Mouse (Mus musculus): ENCODE measurements at regions not wholly inside any gene's neighbourhood (a gene's known extent, or its start where the extent isn't known, plus 50 kb on each side); places are given as distances from the start of the nearest gene placed in this dataset.

GRCm38 (mm10) chr10:43634371-43635080 lies 56.4 kb downstream of the Cd24a start:
- H3K27me3 ChIP-seq = no peaks in the 10 kb centered on the region
- no peak overlapping the region for H3K4me3 ChIP-seq (replicated peaks)
- H3K9me3 ChIP-seq (replicated peaks) = no peaks in the 10 kb centered on the region
- no peak overlapping the region for H3K4me2 ChIP-seq
- no peaks in the 10 kb centered on the region for H3K36me3 ChIP-seq
- ATAC-seq (replicated peaks; ENCODE audit: low FRiP score) = peak; percentile 83
- peaks cover 12% of the 10 kb centered on the region for H3K4me1 ChIP-seq
- H3K27ac ChIP-seq = peak overlapping the region; percentile 82
- H3K9ac ChIP-seq = no peak overlapping the region
- WGBS = 42% methylated on average over 10 of the region's 10 CpGs

- Histone ChIP-seq H3K4me1 (no peaks in the 10 kb centered on the region), H3K36me3 (no peaks in the 10 kb centered on the region), H3K4me2 (no peak overlapping the region), H3K9me3 (replicated peaks) (no peaks in the 10 kb centered on the region), H3K27me3 (no peaks in the 10 kb centered on the region), H3K4me3 (replicated peaks) (no peak overlapping the region), H3K9ac (no peak overlapping the region), H3K27ac (no peak overlapping the region)
- WGBS = 79% methylated on average over 14 of the region's 14 CpGs
- no peak for ATAC-seq (replicated peaks; ENCODE audit: low FRiP score)
Measured at GRCm38 (mm10) chr10:43641169-43641945, 63.3 kb downstream of the Cd24a start.

GRCm38 (mm10) chr10:43646326-43646725 lies 68.2 kb downstream of the Cd24a start:
- Histone ChIP-seq H3K4me1 (no peaks in the 10 kb centered on the region), H3K36me3 (no peaks in the 10 kb centered on the region), H3K27me3 (no peaks in the 10 kb centered on the region), H3K4me2 (no peak overlapping the region), H3K9me3 (replicated peaks) (no peaks in the 10 kb centered on the region), H3K27ac (no peak overlapping the region), H3K9ac (no peak overlapping the region), H3K4me3 (replicated peaks) (no peak overlapping the region)
- no peak; the same call in 1 of the 2 replicates for ATAC-seq (replicated peaks; ENCODE audit: low FRiP score)
- WGBS = 72% methylated on average over 4 of the region's 4 CpGs

- H3K4me3 ChIP-seq (replicated peaks) = no peak overlapping the region
- WGBS = 90% methylated on average over 6 of the region's 6 CpGs
- no peaks in the 10 kb centered on the region for H3K36me3 ChIP-seq
- H3K4me1 ChIP-seq = 0 out of 2 replicates have a peak, but pooled peaks cover 3% of the 10 kb centered on the region
- ATAC-seq (replicated peaks; ENCODE audit: low FRiP score) = no peak
- H3K9ac ChIP-seq = no peak overlapping the region
- H3K9me3 ChIP-seq (replicated peaks) = no peaks in the 10 kb centered on the region
- no peaks in the 10 kb centered on the region for H3K27me3 ChIP-seq
- H3K4me2 ChIP-seq = no peak overlapping the region
- no peak overlapping the region for H3K27ac ChIP-seq
Measured at GRCm38 (mm10) chr10:43646965-43647364, 68.9 kb downstream of the Cd24a start.

- Histone ChIP-seq H3K4me1 (0 out of 2 replicates have a peak, but pooled peaks cover 3% of the 10 kb centered on the region), H3K27me3 (no peaks in the 10 kb centered on the region), H3K9ac (no peak overlapping the region), H3K9me3 (replicated peaks) (no peaks in the 10 kb centered on the region), H3K4me3 (replicated peaks) (no peak overlapping the region), H3K36me3 (no peaks in the 10 kb centered on the region), H3K4me2 (no peak overlapping the region), H3K27ac (no peak overlapping the region)
- ATAC-seq (replicated peaks; ENCODE audit: low FRiP score) = no peak
- 54% methylated on average over 5 of the region's 5 CpGs for WGBS
Measured at GRCm38 (mm10) chr10:43648186-43648585, 70.1 kb downstream of the Cd24a start.

GRCm38 (mm10) chr10:43648815-43649447 lies 70.8 kb downstream of the Cd24a start:
- WGBS = 76% methylated on average over 6 of the region's 6 CpGs
- Histone ChIP-seq H3K27me3 (no peaks in the 10 kb centered on the region), H3K4me1 (0 out of 2 replicates have a peak, but pooled peaks cover 3% of the 10 kb centered on the region), H3K9me3 (replicated peaks) (no peaks in the 10 kb centered on the region), H3K36me3 (no peaks in the 10 kb centered on the region), H3K4me3 (replicated peaks) (no peak overlapping the region), H3K27ac (no peak overlapping the region), H3K9ac (no peak overlapping the region), H3K4me2 (no peak overlapping the region)
- ATAC-seq (replicated peaks; ENCODE audit: low FRiP score) = no peak

GRCm38 (mm10) chr10:43650449-43650848 lies 72.4 kb downstream of the Cd24a start:
- ATAC-seq (replicated peaks; ENCODE audit: low FRiP score) = no peak
- WGBS = 81% methylated on average over 1 of the region's 1 CpGs
- Histone ChIP-seq H3K4me3 (replicated peaks) (no peak overlapping the region), H3K36me3 (no peaks in the 10 kb centered on the region), H3K4me2 (no peak overlapping the region), H3K27me3 (no peaks in the 10 kb centered on the region), H3K4me1 (peaks cover 14% of the 10 kb centered on the region), H3K9me3 (replicated peaks) (no peaks in the 10 kb centered on the region), H3K27ac (no peak overlapping the region), H3K9ac (no peak overlapping the region)

- no peak overlapping the region for H3K4me2 ChIP-seq
- H3K27me3 ChIP-seq = no peaks in the 10 kb centered on the region
- WGBS = 74% methylated on average over 5 of the region's 5 CpGs
- no peaks in the 10 kb centered on the region for H3K36me3 ChIP-seq
- peaks cover 18% of the 10 kb centered on the region for H3K4me1 ChIP-seq
- no peak for ATAC-seq (replicated peaks; ENCODE audit: low FRiP score)
- H3K27ac ChIP-seq = no peak overlapping the region
- H3K4me3 ChIP-seq (replicated peaks) = no peak overlapping the region
- H3K9me3 ChIP-seq (replicated peaks) = no peaks in the 10 kb centered on the region
- H3K9ac ChIP-seq = no peak overlapping the region
Measured at GRCm38 (mm10) chr10:43651505-43651904, 73.4 kb downstream of the Cd24a start.

- H3K4me2 ChIP-seq = no peak overlapping the region
- no peak overlapping the region for H3K9ac ChIP-seq
- 65% methylated on average over 13 of the region's 13 CpGs for WGBS
- no peak overlapping the region for H3K27ac ChIP-seq
- H3K4me1 ChIP-seq = peaks cover 18% of the 10 kb centered on the region
- no peaks in the 10 kb centered on the region for H3K9me3 ChIP-seq (replicated peaks)
- no peak for ATAC-seq (replicated peaks; ENCODE audit: low FRiP score)
- no peaks in the 10 kb centered on the region for H3K36me3 ChIP-seq
- H3K27me3 ChIP-seq = no peaks in the 10 kb centered on the region
- H3K4me3 ChIP-seq (replicated peaks) = no peak overlapping the region
Measured at GRCm38 (mm10) chr10:43651915-43652314, 73.8 kb downstream of the Cd24a start.

- Histone ChIP-seq H3K4me1 (peaks cover 18% of the 10 kb centered on the region), H3K27me3 (no peaks in the 10 kb centered on the region), H3K4me3 (replicated peaks) (no peak overlapping the region), H3K9me3 (replicated peaks) (no peaks in the 10 kb centered on the region), H3K27ac (peak overlapping the region; percentile 78), H3K4me2 (no peak overlapping the region), H3K9ac (no peak overlapping the region), H3K36me3 (no peaks in the 10 kb centered on the region)
- ATAC-seq (replicated peaks; ENCODE audit: low FRiP score) = 0 out of 2 replicates have a peak, but pooled peaks have one; percentile 27
- 37% methylated on average over 8 of the region's 8 CpGs for WGBS
Measured at GRCm38 (mm10) chr10:43655082-43655671, 77.1 kb downstream of the Cd24a start.

GRCm38 (mm10) chr10:43655680-43656079 lies 77.6 kb downstream of the Cd24a start:
- Histone ChIP-seq H3K27me3 (no peaks in the 10 kb centered on the region), H3K27ac (peak overlapping the region; percentile 78), H3K9me3 (replicated peaks) (no peaks in the 10 kb centered on the region), H3K4me2 (no peak overlapping the region), H3K36me3 (no peaks in the 10 kb centered on the region), H3K4me1 (peaks cover 18% of the 10 kb centered on the region), H3K9ac (no peak overlapping the region), H3K4me3 (replicated peaks) (no peak overlapping the region)
- WGBS = 21% methylated on average over 2 of the region's 2 CpGs
- ATAC-seq (replicated peaks; ENCODE audit: low FRiP score) = peak; percentile 62

GRCm38 (mm10) chr10:43656207-43656606 lies 78.1 kb downstream of the Cd24a start:
- Histone ChIP-seq H3K9ac (no peak overlapping the region), H3K9me3 (replicated peaks) (no peaks in the 10 kb centered on the region), H3K4me2 (no peak overlapping the region), H3K27me3 (no peaks in the 10 kb centered on the region), H3K4me1 (peaks cover 18% of the 10 kb centered on the region), H3K4me3 (replicated peaks) (no peak overlapping the region), H3K36me3 (no peaks in the 10 kb centered on the region), H3K27ac (0 out of 2 replicates have a peak overlapping the region, but pooled peaks have one; percentile 1)
- WGBS = 74% methylated on average over 2 of the region's 2 CpGs
- ATAC-seq (replicated peaks; ENCODE audit: low FRiP score) = no peak

Measured in kidney, embryonic 15.5 days (tissue).